Mouse (Mus musculus) heart, embryonic 14.5 days (tissue): Measurements from ENCODE around the gene Safb. TPM values are rescaled to one million over a fixed set of nuclear protein-coding genes. Genes with fewer than 3 reads are reported as not detected.
"Not testable (repeated sequence)": the region's sequence is repeated elsewhere in the genome, so short reads cannot be mapped to it uniquely, and the experiment has no call there.

Experiments
- ATAC-seq: fragments of 200-750 bp; cut with Nextera tagmentation; 2 replicates; pipeline ENCODE4 v1.8.0; 2017; ENCODE audit warnings: low read depth, moderate TSS enrichment; ENCODE audit not compliant: insufficient number of reproducible peaks, insufficient read depth, low FRiP score
- H3K27ac ChIP-seq, 2 experiments: fragments of 200-500 bp in 1 of 2; fragments of 300-500 bp in 1 of 2; sonication (generic) in 1 of 2; replicated peaks in 1 of 2; 2 replicates each; pipeline ENCODE4 v1.5.1; 2012 to 2014; ENCODE audit warnings: low read depth in 2 of 2, low read length in 2 of 2, control low read depth in 1 of 2, mild to moderate bottlenecking in 1 of 2, mixed read lengths in 1 of 2; ENCODE audit not compliant: control insufficient read depth in 1 of 2, insufficient read depth in 1 of 2
- H3K27me3 ChIP-seq: fragments of 300-500 bp; sonication (generic); 2 replicates; pipeline ENCODE4 v1.6.1; 2014; ENCODE audit warnings: mild to moderate bottlenecking, low read length, control low read depth; ENCODE audit not compliant: control insufficient read depth, insufficient read depth
- H3K36me3 ChIP-seq: fragments of 300-500 bp; sonication (generic); 2 replicates; pipeline ENCODE4 v1.6.1; 2014; ENCODE audit warnings: mild to moderate bottlenecking, control low read depth, low read length, mixed read lengths; ENCODE audit not compliant: control insufficient read depth, insufficient read depth
- H3K4me1 ChIP-seq, 2 experiments: fragments of 200-500 bp in 1 of 2; fragments of 300-500 bp in 1 of 2; sonication (generic) in 1 of 2; 2 replicates each; pipeline ENCODE4 v1.6.1; 2012 to 2014; ENCODE audit warnings: low read length in 2 of 2, control low read depth in 1 of 2, mixed read lengths in 1 of 2; ENCODE audit not compliant: control insufficient read depth in 2 of 2, insufficient read depth in 2 of 2
- H3K4me2 ChIP-seq: fragments of 300-500 bp; sonication (generic); 2 replicates; pipeline ENCODE4 v1.6.1; 2014; ENCODE audit warnings: mild to moderate bottlenecking, low read length
- H3K4me3 ChIP-seq, 2 experiments: fragments of 200-500 bp in 1 of 2; fragments of 300-500 bp in 1 of 2; sonication (generic) in 1 of 2; 2 replicates each; pipeline ENCODE4 v1.5.1; 2012 to 2014; ENCODE audit warnings: low read length in 2 of 2, mild to moderate bottlenecking in 2 of 2, control low read depth in 1 of 2, low read depth in 1 of 2, moderate library complexity in 1 of 2; ENCODE audit not compliant: control insufficient read depth in 1 of 2, insufficient read depth in 1 of 2
- H3K9ac ChIP-seq: fragments of 300-500 bp; sonication (generic); 2 replicates; pipeline ENCODE4 v1.6.1; 2014; ENCODE audit warnings: mild to moderate bottlenecking, low read length
- H3K9me3 ChIP-seq: fragments of 300-500 bp; sonication (generic); 2 replicates; pipeline ENCODE4 v1.6.1; 2016; ENCODE audit warnings: low read length, control low read depth; ENCODE audit not compliant: control insufficient read depth
- WGBS: fragments of 180-500 bp; shearing (Covaris S2); extraction: QIAGEN DNeasy Blood & Tissue Kit; methylation state at CpG from one replicate; pipeline ENCODE4 v1.1.7; 2014; 5-methylcytosine and 5-hydroxymethylcytosine counted together
- polyA plus RNA-seq: library from polyadenylated mRNA; unstranded; fragments of >200 nt; fragmentation: Nextera tagmentation; extraction: Ambion mirVana; gene quantifications from 2 replicates; pipeline ENCODE4 v1.2.1, GENCODE M21; 2014

Safb gene
- polyA plus RNA-seq, 1 experiment from 2014 or later: 52.9 TPM

DNA sequence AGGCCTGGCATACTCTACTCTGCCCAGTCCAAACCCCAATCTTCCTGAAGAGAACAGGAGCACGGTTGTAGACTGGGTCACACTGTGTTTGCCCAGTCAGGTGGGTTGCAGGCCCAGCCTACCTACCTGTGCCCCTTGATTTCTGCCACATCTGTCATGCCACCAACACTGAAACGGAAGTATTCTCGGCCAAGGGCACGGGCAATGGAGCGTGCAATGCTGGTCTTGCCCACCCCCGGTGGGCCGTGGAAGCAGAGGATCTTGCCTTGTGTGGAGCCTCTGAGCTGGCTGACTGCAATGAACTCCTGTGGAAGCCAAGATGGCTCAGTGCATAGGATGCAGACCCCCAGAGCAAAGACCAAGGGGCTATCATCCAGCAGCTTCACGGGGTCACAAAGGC is 33.0 kb downstream of the Safb start:
- Histone ChIP-seq H3K27ac (no peak overlapping the region), H3K9ac (no peak overlapping the region), H3K36me3 (peaks cover 84% of the 10 kb centered on the region), H3K4me3 (no peak overlapping the region), H3K4me1 (peaks cover 3 to 13% of the 10 kb centered on the region in 2 experiments; a peak in 3 of 4 replicates), H3K4me2 (no peak overlapping the region), H3K9me3 (no peaks in the 10 kb centered on the region), H3K27me3 (no peaks in the 10 kb centered on the region)
- WGBS: 85% methylated on average over 8 of the region's 8 CpGs
- no peak for ATAC-seq

DNA sequence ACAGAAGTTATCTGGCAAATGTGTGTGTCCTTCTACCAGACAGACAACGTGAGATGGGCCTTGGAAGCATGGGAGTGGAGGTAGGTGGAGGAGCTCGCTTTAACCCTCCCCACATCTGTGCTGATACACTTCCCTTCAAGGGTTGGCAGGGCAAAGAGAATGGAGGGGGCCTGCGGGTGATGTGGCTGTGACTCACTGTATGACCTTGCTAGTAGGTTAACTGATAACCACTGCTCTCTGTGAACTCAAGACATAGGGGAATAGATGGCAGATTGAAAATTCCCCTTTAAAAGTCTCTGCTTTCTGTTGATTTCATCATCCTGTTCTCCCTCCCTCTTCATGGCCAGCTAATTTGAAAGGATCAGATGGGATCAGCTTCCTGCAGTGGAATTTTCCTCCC is 40.9 kb downstream of the Safb start:
- peaks cover 34% of the 10 kb centered on the region for H3K36me3 ChIP-seq
- peak overlapping the region; percentile 96 for H3K4me2 ChIP-seq
- no peaks in the 10 kb centered on the region for H3K27me3 ChIP-seq
- peaks cover 10 to 20% of the 10 kb centered on the region in 2 experiments for H3K4me1 ChIP-seq
- H3K9ac ChIP-seq: peak overlapping the region; percentile 95; the same call in 1 of the 2 replicates
- no peaks in the 10 kb centered on the region for H3K9me3 ChIP-seq
- WGBS: 35% methylated on average over 3 of the region's 3 CpGs
- peak overlapping the region in 1 of 2 experiments; percentile 94; a peak in 2 of 4 replicates for H3K4me3 ChIP-seq
- ATAC-seq: no peak
- H3K27ac ChIP-seq: no peak overlapping the region

DNA sequence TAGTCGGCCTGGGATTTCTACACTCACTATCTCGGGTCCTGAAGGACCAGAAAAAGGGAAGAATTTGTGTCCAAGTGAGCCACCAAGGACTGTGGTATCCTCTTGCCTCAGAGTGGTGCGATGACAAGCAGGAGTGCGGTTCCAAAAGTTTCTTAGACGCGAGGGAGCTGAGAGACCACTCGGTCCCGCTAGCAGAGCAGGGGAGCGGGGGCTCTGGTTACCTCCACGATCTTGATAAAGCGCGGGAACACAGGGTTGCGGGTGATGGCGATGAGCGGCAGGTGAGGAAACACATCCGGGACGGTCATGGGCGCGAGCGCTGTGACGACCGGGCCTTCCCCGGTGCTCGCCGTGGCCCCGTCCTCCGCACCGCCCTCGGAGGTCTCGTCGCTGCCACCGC is 41.6 kb downstream of the Safb start:
- Histone ChIP-seq H3K4me2 (peak overlapping the region; percentile 96), H3K9me3 (no peaks in the 10 kb centered on the region), H3K27me3 (no peaks in the 10 kb centered on the region), H3K36me3 (peaks cover 27% of the 10 kb centered on the region), H3K9ac (peak overlapping the region; percentile 95), H3K4me3 (peak overlapping the region; percentile 82 to 94), H3K4me1 (peaks cover 10 to 20% of the 10 kb centered on the region in 2 experiments), H3K27ac (peak overlapping the region in 1 of 2 experiments; percentile 67; a peak in 3 of 4 replicates)
- under 1% methylated on average over 31 of the region's 32 CpGs for WGBS
- peak; percentile 7; the same call in 1 of the 2 replicates for ATAC-seq

DNA sequence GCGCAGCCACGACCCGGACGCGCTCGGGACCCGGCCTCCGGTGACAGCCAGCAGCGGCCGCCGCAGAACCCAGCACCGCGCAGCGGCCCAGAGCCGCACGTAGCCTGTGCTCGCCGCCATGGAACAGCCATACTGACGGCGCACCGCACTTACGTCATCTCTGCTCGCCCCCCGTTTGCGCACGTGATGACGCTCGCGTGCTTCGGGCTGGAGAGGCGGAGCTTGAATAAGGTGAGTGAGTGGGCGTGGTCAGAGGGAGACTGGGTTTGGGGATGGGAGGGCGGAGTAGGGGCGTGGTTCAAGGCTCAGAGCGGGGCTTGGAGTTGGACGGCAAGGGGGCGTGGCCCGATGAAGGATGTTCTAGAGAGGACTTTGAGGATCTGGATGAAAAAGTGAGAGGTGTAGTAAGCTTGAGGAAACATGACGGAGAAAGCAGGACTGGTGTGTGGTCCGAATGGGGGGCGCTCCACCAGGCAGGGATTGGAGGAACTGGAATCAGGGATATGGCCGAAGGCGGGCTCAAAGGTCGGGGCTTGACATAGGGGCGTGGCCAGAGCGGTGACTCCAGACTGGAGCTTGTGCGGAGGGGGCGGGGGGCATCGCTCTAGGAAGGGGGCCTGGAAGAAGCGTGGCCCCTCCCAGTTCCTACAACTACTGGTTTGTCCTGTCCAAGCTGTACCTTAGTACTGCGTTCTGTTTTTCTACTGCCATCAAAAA is 42.3 kb downstream of the Safb start, which contains the start of gene Lonp1:
Gene Lonp1, minus strand, starts transcription at position 134 of the 717 bp plus-strand sequence.
- Histone ChIP-seq H3K9me3 (no peaks in the 10 kb centered on the region), H3K9ac (peak within 1 kb of the TSS; percentile 95), H3K27ac (peak within 1 kb of the TSS; percentile 6 to 67), H3K4me1 (peaks cover 10 to 20% of the 10 kb centered on the region in 2 experiments), H3K4me2 (peak within 1 kb of the TSS; percentile 96), H3K36me3 (peaks cover 22% of the 10 kb centered on the region), H3K4me3 (peak within 1 kb of the TSS; percentile 82 to 94), H3K27me3 (no peaks in the 10 kb centered on the region)
- ATAC-seq: peak; percentile 93
- WGBS: under 1% methylated on average over 51 of the region's 51 CpGs

DNA sequence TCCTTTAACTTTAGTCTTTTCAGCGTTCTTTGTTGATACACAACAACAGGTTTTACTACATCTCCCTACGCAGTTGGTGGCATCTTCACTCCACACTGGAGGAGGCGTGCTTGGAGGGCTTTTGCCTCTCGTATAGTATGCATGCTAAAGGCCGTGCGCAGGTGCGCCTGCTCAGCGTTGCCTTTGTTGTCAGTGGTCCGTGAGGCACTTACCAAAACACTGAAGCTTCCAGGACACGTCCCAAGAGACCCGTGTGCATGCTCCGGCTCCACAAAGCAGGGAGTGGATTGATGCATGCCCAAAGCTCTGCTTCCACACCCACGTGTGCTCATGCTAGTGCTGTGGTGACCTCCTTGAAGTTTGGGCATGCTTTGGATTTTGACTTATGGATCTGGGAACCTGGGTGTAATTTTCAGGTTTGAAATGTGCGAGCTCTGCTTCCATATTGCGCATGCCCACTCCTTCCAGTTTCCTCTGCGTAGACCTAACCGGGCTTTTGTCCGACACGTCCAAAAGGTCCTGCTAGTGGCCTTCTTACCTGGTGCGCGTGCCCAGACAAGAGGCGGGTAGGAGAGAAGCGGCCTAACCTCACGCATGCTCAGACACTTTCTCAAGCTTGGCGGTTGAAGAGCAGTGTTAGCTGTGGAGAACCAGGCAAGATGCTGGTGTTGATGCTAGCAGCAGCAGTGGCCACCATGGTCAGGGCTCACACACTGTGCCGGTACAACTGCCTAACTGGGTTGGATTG is 43.1 kb downstream of the Safb start, which contains the start of gene Catsperd:
Gene Catsperd, plus strand, starts transcription at position 614 of the 748 bp plus-strand sequence.
- Histone ChIP-seq H3K4me1 (peaks cover 10 to 20% of the 10 kb centered on the region in 2 experiments), H3K4me2 (peak within 1 kb of the TSS; percentile 96), H3K27ac (peak within 1 kb of the TSS; percentile 6 to 46; a peak in 2 of 4 replicates), H3K27me3 (no peaks in the 10 kb centered on the region), H3K4me3 (peak within 1 kb of the TSS; percentile 82 to 94), H3K9ac (peak within 1 kb of the TSS; percentile 59), H3K36me3 (peaks cover 14% of the 10 kb centered on the region), H3K9me3 (no peaks in the 10 kb centered on the region)
- no peak for ATAC-seq
- WGBS: 11% methylated on average over 26 of the region's 26 CpGs

DNA sequence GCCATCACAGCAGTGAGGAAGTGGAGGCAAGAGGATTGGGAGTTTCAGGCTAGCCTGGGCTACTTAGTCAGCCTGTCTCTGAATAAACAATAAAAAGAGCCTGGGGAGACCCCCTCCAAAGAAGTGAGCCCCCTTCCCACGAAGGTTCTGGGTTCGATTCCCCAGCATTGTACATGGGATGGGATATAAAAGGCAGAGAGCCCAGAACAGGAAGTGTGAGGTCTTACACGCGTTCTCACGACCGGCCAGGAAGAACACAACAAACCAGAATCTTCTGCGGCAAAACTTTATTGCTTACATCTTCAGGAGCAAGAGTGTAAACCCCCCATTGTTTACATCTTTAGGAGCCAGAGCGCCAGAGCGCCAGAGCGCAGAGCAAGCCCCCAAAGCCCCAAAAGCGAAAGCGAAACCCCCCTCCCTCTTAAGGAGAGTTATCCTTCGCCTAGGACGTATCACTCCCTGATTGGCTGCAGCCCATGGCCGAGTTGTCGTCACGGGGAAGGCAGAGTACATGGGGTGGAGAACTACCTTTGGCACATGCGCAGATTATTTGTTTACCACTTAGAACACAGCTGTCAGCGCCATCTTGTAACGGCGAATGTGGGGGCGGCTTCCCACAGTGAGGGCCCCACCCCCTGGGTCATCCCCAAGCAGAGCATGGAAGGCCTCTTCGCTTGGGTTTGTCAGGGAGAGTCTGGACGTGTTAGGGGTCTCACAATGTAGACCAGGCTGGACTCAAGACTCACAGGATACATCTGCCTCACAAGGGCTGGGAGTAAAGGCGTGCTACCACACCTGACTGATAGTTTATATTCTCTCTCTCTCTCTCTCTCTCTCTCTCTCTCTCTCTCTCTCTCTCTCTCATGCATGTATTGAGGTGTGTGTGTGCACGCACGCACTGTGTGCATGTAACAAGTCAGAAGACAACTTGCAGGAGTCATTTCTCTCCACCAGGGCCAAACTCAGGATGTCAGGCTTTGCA is 45.5 kb downstream of the Safb start:
- ATAC-seq, H3K27ac ChIP-seq, H3K9ac ChIP-seq, H3K4me3 ChIP-seq, H3K36me3 ChIP-seq, H3K27me3 ChIP-seq, H3K9me3 ChIP-seq, H3K4me2 ChIP-seq: not testable (repeated sequence)
- peaks cover 10 to 19% of the 10 kb centered on the region in 2 experiments for H3K4me1 ChIP-seq
- 80% methylated on average over 27 of the region's 27 CpGs for WGBS

DNA sequence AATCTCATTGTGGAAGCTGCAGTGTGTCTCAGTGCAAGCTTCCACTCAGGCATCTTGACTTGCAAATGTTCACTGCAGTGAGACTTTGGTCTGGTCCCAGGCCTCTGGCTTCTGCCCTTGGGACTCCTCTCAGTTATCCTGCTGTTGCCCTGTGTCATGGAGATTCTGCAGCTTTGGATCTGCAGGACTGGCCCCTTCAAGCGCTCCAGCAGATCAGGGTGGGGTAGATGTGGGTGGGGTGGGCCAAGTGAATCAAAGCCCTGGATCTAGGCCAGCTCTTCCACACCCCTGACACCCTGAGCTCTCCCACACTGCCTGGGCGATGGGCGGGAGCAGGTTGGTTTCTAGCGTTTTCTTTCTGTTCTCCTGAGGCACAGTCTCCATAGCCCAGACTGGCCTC is 47.2 kb downstream of the Safb start:
- no peaks in the 10 kb centered on the region for H3K36me3 ChIP-seq
- ATAC-seq: no peak
- no peaks in the 10 kb centered on the region for H3K9me3 ChIP-seq
- H3K27ac ChIP-seq: no peak overlapping the region
- H3K4me3 ChIP-seq: no peak overlapping the region
- peaks cover 6 to 7% of the 10 kb centered on the region in 2 experiments; a peak in 3 of 4 replicates for H3K4me1 ChIP-seq
- 0 out of 2 replicates have a peak, but pooled peaks cover 3% of the 10 kb centered on the region for H3K27me3 ChIP-seq
- WGBS: 58% methylated on average over 4 of the region's 4 CpGs
- no peak overlapping the region for H3K9ac ChIP-seq
- no peak overlapping the region for H3K4me2 ChIP-seq
